Mouse (Mus musculus) neural tube, embryonic 10.5 days (tissue): ENCODE results near the gene Gp1bb.

Experiments used
- DNase-seq: peaks from one replicate; pipeline ENCODE4 v3.0.0-alpha.2; 2017; ENCODE audit warnings: low spot score; ENCODE audit errors: extremely low spot score

Gene Gp1bb

GRCm38 (mm10) chr16:18628948-18629340 is 6.7 kb upstream of the Gp1bb start:
- no peak for DNase-seq

- DNase-seq = no peak
Measured at GRCm38 (mm10) chr16:18628206-18628947, 6.2 kb upstream of the Gp1bb start.

GRCm38 (mm10) chr16:18627163-18627562 is 5.0 kb upstream of the Gp1bb start:
- no peak for DNase-seq

GRCm38 (mm10) chr16:18626376-18626878 is 4.2 kb upstream of the Gp1bb start, which contains the start of gene Gm49601:
Gm49601 (minus strand) TSS chr16:18626427.
- peak; percentile 89 for DNase-seq

DNA sequence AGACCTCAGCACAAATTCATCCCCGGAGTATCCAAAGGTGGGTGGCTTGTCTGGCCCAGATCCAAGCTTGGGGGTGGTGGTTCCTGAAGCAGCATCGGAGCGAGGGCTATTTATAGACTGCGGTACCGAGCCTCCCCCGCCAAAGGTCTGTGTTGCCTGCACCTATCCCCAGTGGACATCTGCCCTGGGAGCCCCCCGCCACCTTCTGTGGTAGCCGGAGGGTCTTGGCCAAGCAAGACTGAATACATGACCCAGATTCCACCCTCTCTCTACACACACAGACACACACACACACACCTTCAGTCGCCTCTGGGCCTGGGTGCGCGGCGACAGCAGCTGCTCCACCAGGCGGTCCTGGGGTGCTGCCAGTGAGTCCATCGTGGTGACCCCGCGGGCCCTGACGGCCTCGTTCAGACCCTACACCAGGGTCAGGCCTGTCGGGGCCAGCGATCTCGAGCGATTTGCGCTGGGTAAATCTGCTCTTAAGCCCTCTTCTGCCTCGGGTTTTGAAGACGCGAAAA is 3.6 kb upstream of the Gp1bb start:
- peak; percentile 59 for DNase-seq

DNA sequence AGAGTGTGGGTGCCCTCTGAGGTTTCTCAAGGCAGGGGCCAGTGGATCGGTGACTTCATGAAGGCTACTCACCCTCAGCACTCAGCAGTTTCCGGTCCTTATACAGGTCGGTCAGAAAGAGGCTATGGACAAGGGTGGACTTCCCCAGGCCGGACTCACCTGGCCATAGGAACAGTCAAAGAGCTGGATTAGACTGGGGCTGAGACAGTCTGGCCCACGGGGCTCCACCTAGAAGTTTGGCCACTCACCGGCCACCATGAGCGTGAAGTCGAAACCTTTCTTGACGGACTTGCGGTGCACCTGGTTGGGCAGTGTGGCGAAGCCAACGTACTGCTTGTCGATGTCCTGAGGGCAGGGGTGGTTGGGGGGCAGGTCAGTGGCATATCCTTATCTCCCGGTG is 2.9 kb upstream of the Gp1bb start:
- DNase-seq = no peak

- no peak for DNase-seq
Measured at GRCm38 (mm10) chr16:18624641-18625040, 2.4 kb upstream of the Gp1bb start.

- no peak for DNase-seq
Measured at GRCm38 (mm10) chr16:18623751-18624540, 1.7 kb upstream of the Gp1bb start.

GRCm38 (mm10) chr16:18622916-18623750 is 930 bp upstream of the Gp1bb start:
- DNase-seq = no peak

DNA sequence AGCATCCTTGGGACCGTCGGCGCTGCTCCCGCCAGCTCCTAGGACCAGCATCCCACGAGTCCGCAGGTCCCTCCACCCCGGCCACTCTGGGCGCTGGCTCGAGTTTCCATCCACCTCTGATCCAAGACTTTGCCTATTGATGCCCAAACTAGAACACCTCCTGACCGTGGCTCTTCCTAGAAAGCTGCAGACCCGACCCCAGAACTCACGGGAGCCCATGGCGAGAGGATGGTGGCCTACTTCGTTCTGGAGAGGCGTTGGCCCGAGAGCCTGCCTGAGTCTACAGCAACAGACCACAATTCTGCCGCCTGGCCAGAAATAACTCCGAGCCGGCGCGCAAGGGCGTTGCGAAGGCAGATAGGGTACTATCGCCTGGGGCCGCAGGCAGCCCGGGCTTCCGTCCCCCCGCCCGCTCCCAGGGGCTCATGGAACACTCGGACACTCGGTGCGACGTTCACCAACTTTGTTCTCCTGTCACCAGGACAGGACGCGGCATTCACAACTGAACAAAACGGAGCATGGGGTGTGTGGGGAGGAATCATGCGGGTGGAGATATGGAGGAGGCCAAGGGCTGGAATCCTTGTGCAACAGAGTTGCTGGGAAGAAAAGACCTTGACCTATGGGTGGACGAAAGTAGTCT is 721 bp downstream of the Gp1bb start:
- DNase-seq = peak; percentile 61

- DNase-seq = peak; percentile 56
Measured at GRCm38 (mm10) chr16:18620601-18621361, 1.4 kb downstream of the Gp1bb start.

GRCm38 (mm10) chr16:18620201-18620600 is 2.0 kb downstream of the Gp1bb start:
- DNase-seq = no peak

GRCm38 (mm10) chr16:18619110-18619509 is 3.1 kb downstream of the Gp1bb start:
- DNase-seq = no peak

DNA sequence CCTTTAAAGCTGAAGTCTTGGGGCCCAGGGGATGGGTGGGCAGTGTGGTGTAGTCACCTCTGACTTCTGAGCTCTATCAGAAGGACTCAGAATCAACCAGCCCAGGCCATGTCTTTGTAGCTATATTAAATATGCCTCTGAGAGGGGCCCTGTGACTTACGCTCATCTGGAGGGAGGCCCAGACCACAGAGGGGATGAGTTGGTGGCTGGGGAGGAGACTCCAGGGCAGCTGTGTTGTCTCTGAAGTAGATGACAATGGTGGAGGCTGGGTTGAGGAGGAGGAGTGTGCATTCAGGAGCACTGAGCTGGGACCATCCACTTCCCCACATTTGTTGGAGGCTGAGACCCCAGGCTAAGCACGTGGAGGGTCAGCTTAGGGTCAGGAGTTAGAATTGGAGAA is 3.9 kb downstream of the Gp1bb start:
- no peak for DNase-seq

DNA sequence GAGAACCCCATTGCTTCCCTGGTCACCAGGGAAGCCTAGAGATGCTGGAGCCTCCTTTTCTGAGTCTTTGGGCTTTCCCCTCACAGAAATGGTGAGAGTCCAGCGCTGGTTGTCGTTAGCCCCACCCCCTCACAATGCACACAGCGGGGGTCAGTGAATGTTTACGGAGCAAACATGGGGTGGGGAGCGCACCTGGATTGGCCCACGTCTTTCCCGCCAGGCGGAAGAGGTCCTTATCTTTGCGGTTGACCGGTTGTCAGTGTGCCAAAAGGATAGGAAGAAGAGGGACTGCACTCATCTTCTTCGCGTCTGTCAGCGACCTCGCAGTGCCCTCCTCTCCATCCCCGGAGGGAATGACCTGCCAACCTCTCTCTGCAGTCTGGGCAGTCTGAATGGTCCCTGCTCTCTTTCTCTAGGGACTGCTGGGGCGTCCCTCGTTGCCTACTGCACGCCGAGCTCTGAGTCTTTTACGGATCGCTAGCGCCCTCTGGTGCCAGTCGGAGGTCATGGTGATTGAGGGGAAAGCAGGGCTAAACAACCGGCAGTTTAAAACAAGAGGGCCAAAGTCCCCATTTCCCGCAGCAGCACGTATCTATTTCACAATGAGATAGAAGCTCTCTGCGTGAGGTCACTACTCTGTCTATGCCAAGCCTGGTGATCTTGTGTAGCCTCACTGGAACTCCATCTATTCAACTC is 4.7 kb downstream of the Gp1bb start:
- DNase-seq = peak; percentile 93

- DNase-seq = no peak
Measured at GRCm38 (mm10) chr16:18613301-18613700, 8.9 kb downstream of the Gp1bb start.

DNA sequence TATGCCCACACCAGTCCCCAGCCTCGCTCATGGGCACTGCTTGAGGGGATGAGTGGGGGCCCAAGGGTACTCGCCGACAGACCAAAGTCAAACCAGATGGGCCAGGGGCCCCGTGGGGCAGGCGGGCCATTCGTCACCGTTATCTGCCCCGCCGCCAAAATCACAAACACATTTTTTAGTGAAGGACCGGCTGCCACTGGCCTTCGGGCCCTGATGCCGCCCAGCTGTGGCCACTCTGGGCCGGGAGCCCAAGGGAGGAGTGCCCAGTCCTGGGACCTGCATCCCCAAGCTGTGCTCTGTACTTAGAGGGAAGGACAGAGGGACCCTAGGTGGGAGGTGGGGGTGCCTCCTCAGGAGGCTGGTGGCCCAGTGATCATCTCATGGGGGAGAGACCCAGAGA is 10.5 kb downstream of the Gp1bb start:
- DNase-seq = peak; percentile 54

DNA sequence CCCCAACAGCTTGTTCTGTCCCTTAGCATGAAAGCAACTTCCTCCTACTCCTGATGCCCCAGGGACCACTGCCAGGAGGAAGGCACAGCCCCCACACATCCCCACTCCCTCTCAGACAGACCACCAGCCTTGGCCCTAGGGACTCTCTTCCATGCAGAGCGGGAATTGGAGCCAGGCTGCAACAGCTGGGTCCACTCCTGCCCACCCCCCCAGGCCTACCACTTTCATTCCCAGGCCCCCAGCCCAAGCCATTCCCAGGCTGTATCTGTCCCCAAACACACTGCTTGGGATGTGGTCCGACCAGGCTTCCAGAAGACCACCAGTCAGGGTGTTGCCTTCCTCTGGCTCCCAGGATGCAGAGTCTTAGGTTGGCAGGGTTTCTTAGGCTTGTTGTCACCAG is 13.1 kb downstream of the Gp1bb start:
- DNase-seq = no peak

DNA sequence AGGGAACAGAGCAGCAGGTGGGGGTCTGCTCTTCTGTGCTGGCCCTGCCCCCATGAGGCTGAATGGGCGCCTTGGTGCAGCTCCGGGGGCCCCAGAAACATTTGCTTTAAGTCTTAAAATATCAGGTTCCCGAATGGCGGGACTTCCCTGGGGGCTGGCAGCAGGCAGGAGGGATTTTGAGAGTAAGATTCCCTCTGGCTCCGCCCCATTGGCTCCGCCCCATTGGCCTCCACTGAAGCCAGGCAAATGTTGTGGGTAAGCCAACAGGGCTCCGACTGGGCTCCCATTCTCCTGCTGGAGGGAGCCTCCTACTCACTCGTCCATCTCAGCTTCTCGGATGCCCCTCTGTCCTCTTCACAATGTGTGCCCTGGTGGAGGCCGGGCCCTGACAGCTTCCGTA is 14.0 kb downstream of the Gp1bb start:
- no peak for DNase-seq

- DNase-seq = no peak
Measured at GRCm38 (mm10) chr16:18605705-18606104, 16.5 kb downstream of the Gp1bb start.
